Mouse (Mus musculus) heart, postnatal 0 days (tissue): ENCODE data around the gene Tet3.

Experiments used
- CTCF ChIP-seq: IDR thresholded peaks from 2 replicates; pipeline ENCODE4 v1.5.1; 2016; ENCODE audit warnings: antibody characterized with exemption, control low read depth, low read depth
- EP300 ChIP-seq: IDR thresholded peaks from 2 replicates; pipeline ENCODE4 v1.6.1; 2016; ENCODE audit warnings: antibody characterized with exemption, low read depth

DNA sequence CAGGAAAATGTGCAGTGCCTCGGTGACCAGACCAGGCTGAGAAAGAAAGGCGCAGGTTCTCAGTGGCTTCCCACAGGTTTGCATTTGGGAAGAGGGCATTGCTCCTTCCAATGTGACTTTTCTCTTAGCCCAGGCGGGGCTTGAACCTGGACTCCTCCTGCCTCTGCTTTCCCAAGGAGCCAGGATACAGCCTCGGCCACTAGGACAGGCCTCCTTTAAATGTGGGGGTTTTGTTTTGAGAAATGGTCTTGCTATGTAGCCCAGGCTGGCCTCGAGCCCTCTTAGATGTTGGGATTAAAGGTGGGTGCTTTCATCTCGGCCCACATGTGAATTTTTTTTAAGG lies 132.5 kb downstream of the Tet3 start:
- no peak for TF ChIP-seq CTCF
- no peak for TF ChIP-seq EP300
